Mouse (Mus musculus) layer of hippocampus, adult 8-10 months (tissue): ENCODE results near the gene Slc7a11. TPM values are rescaled to one million over a fixed set of nuclear protein-coding genes. Genes with fewer than 3 reads are reported as not detected.
"Not testable (repeated sequence)": the region's sequence is repeated elsewhere in the genome, so short reads cannot be mapped to it uniquely, and the experiment has no call there.

Experiments
- DNase-seq, 2 experiments: peaks; one replicate each; pipeline ENCODE4 v3.0.0; 2022; ENCODE audit warnings: low spot score in 2 of 2
- total RNA-seq, 4 experiments: library from RNA; stranded (reverse); gene quantifications; 2 replicates each; pipeline ENCODE4 v1.2.4; 2022

Slc7a11 gene
- total RNA-seq = 10 to 100 TPM; 25.3 to 33.9 (median 32.0) TPM

GRCm38 (mm10) chr3:50443421-50443916, at the start of gene Slc7a11:
TSS of gene Slc7a11 (minus strand) at chr3:50443614.
- peak in 1 of 2 experiments; percentile 13 for DNase-seq

GRCm38 (mm10) chr3:50491678-50492077, 48.3 kb upstream of the Slc7a11 start:
- no peak for DNase-seq

GRCm38 (mm10) chr3:50484076-50484475, 40.7 kb upstream of the Slc7a11 start:
- no peak for DNase-seq

- no peak for DNase-seq
These were observed 18.8 kb upstream of the Slc7a11 start for GRCm38 (mm10) chr3:50462223-50462622.

GRCm38 (mm10) chr3:50457136-50457535, 13.7 kb upstream of the Slc7a11 start:
- DNase-seq = no peak

- no peak for DNase-seq
These were observed 13.2 kb upstream of the Slc7a11 start for GRCm38 (mm10) chr3:50456564-50456963.

GRCm38 (mm10) chr3:50456023-50456422, 12.6 kb upstream of the Slc7a11 start:
- DNase-seq = no peak

- DNase-seq = no peak
These were observed 1.8 kb upstream of the Slc7a11 start for GRCm38 (mm10) chr3:50445050-50445775.

- no peak for DNase-seq
These were observed 528 bp upstream of the Slc7a11 start for GRCm38 (mm10) chr3:50443942-50444341.

- peak in 1 of 2 experiments; percentile 16 for DNase-seq
These were observed 797 bp downstream of the Slc7a11 start for GRCm38 (mm10) chr3:50442341-50443292.

- DNase-seq = no peak
These were observed 2.1 kb downstream of the Slc7a11 start for GRCm38 (mm10) chr3:50441330-50441729.

GRCm38 (mm10) chr3:50440409-50440808, 3.0 kb downstream of the Slc7a11 start:
- DNase-seq = no peak

- DNase-seq = no peak
These were observed 4.0 kb downstream of the Slc7a11 start for GRCm38 (mm10) chr3:50439429-50439828.

- DNase-seq = no peak
These were observed 4.7 kb downstream of the Slc7a11 start for GRCm38 (mm10) chr3:50438520-50439253.

GRCm38 (mm10) chr3:50438081-50438480, 5.3 kb downstream of the Slc7a11 start:
- DNase-seq = not testable (repeated sequence)

GRCm38 (mm10) chr3:50436409-50436808, 7.0 kb downstream of the Slc7a11 start:
- DNase-seq = not testable (repeated sequence)

GRCm38 (mm10) chr3:50433831-50434230, 9.6 kb downstream of the Slc7a11 start:
- no peak for DNase-seq

GRCm38 (mm10) chr3:50430811-50431210, 12.6 kb downstream of the Slc7a11 start:
- DNase-seq = no peak

- DNase-seq = peak; percentile 56 to 81
These were observed 21.7 kb downstream of the Slc7a11 start for GRCm38 (mm10) chr3:50421480-50422277.

GRCm38 (mm10) chr3:50419161-50419560, 24.3 kb downstream of the Slc7a11 start:
- no peak for DNase-seq
